Mouse (Mus musculus) layer of hippocampus, postnatal 25 days (tissue): ENCODE results near the gene 2010003K11Rik. TPM values are rescaled to one million over a fixed set of nuclear protein-coding genes. Genes with fewer than 3 reads are reported as not detected.

ENCODE experiments used
- DNase-seq, 2 experiments: peaks; one replicate each; pipeline ENCODE4 v3.0.0; 2022; ENCODE audit warnings: mixed read lengths in 2 of 2, low spot score in 1 of 2; ENCODE audit errors: extremely low spot score in 1 of 2
- total RNA-seq, 2 experiments: library from RNA; stranded (reverse); gene quantifications; 2 replicates each; pipeline ENCODE4 v1.2.3; 2021

2010003K11Rik gene
- total RNA-seq, 2 experiments from 2014 or later, result not detected

DNA sequence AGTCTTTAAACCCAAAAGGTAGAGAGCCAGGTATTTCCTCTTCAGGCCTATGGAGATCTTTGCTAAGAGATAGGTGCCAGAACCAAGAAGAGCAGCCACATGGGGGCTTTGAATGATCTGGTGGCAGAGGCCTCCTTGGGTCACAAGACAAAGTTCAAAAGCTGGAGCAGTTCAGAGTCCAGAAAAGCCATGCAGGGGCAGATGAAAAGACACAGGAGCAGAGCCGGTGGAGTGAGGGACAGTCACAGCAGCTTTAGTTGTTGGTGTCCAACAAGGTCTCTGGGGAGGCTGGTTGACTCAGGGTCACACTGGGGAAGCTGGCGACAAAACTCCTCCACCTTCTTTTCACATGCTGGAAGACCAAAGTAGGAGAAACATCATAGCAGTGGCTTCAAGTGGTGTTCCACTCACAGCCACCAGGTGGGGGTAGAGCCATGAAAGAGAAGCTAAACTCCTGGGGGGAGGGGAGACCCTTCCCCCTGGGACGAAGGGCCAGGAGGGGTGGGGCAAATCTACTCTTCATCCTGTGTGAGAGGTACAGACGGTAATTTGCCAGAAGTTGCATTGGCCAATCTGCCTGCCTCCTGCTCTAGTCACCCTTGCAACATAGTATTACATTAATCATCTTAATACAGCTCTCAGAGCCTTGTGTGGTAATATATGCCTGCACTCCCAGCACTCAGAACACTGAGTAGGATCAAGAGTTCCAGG, 965 bp downstream of the 2010003K11Rik start:
- DNase-seq, result peak; percentile 73 to 85

DNA sequence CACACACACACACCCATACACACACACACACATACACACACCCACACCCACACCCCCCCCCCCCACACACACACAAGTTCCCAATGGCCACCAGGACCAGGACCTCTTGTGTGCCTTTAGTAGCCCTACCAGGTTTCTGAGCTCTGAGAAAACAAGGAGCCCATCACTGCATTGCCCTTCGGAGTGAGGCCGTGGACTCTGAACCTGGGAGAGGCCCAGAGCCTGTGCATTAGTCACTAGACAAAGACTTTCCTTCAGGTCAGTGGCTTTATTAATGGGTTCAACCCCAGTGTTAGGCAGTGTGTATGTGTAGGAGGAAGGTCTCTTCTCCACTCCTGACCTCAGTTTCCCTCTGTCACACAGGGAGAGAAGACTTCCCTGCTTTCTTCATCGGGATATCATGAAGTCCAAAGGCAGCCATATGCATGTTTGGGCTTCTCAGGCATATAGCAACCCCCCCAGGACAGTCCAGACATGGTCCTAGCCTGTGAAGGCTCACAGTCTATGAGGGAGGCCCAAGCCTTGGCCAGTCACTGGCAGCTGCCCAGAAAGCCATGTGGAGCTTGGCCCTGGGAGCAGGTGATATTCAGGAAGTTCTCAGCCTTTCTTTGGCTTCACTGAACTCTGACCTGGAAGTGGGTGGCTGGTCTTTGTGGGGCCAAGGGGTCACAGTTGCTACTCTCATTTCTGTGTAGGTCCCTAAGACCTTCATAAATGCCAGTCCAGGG, 1.7 kb downstream of the 2010003K11Rik start:
- DNase-seq, result no peak

DNA sequence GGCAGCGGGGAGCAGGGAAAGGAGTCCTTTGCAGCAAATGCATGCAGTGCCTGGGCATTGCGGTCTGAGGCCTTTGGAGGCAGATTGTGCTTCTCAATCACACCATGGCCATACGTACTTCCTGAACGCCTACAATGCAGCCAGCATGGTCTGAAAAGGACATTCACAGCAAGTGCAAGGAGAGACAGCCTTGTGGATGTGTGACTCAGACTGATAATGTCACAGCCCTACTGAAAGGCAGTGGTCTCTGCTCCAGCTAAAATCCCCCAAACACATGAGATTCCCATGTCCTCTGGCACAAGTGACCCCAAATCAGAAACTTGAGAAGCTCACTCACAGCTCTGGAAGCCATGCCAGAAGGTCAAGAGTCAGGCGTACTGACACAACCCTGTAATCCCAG, 2.6 kb downstream of the 2010003K11Rik start:
- no peak for DNase-seq

DNA sequence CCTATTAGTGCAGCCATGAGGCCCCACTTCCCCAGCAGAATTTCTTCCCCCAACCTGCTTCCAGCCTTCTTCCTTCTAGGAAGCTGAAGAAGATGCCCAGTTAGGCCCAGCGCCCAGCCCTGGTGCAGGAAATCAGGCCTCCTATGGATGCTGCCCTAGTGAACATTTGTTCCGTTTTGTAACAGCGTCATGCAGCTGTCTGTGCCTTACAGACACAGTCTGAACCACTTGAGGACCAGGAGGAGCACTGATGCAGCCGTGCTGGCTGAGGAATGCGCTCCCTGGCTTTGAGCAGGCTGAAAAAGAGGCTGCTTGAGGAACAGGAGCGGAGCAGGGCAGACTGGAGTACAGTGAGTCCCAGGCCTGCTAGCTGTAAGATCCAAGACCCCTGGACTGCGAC, 3.7 kb downstream of the 2010003K11Rik start:
- no peak for DNase-seq

DNA sequence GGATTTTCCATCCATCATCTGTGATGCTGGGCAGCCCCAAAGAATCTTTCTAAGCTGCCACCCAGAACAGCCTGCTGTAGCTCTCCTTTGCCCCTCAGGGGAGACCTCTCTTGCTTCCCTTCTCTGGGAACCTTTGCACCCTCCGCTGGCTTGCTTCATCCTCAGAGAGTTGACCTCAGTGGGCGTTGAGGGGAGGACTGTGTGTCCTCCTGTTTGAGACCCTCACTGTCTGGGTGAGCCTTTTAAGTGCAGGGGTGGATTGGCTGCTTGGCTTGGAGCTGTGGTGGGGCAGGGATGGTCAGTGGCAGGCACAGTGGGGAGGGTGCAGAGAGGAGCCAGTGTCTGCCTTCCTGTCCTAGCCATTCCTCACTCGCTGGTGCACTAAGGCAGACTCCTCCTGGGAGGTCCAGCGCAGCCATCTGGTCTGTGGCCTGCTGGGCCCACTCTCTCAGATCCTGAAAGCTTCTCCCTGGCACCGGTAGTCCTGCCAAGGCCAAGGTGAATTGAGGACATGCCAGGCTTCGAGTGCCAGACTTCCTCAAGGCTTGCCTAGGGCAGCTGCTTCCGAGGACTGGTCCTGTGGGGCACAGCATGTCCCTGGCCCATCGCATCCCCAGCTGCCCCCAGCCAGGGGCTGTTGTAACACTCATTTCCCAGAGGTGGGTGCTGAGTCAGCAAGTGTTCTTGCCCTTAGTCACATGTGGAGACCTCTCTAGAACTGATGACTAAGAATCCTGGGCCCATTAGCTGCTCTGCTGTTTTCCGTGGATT, 5.7 kb downstream of the 2010003K11Rik start:
- no peak for DNase-seq

DNA sequence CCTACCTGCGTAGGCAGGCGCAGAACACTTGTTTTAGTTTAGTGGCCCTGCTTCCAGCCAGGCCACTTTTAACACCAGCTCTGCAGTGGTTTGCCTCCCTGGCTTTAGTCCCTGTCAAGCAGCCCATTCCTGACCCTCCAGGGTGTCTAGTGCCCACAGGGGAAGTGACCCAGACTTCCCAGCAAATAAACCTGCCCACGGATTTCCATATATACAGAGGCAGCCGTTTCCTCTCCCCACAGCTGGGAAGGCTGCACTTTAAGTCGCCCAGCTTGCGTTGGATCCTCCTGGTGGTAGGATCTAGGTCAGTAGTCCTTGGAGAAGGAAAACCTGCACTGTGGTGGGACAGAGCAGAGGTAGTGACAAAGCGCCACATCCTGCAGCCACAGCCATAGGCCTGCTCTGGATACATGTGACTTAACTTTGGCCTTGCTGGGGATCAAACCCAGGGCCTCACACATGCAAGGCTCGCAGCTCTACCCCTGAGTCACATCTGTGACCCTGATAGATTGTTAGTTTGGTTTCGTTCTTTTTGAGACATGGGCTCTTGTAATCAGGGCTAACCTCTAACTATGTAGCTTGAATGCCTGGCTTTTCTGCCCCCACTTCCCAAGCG, 7.2 kb downstream of the 2010003K11Rik start:
- DNase-seq, result no peak

DNA sequence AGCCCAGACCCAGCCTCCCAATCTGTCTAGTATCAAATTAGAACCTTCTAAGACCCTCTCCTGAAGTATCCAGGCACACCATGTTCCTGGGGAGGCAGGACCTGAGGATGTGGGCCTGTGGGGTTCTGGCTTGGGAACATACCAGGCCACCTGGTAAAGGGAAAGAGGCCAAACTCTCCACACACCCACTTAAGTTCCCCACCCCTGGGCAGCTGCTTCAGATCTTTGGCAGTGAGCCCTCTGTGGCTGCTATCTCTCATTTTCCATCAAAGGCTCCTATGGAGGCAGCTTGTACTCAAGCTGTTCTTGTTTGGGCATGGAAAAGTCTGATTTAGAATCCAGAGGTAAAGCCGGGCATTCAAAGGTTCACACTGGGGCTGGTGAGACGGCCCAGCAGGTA, 10.5 kb downstream of the 2010003K11Rik start:
- DNase-seq, result no peak

DNA sequence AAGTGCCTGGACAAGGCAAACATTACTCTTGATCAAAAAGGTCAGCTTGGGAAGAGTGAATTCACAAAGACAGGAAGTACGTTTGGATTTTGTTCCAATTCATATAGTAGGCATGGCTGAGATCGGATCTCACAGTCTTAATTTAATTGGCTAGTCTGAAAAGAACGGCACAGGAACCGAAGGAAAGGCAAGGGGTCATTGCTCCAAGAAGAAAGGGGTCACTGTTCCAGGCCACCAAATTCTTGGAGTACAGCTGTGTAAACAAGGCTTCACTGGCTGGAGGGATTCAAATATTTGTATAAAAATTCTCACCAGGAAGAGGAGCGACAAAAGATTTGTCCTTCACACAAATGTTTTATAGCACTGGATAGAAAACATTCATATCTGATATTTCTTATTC, 13.4 kb downstream of the 2010003K11Rik start:
- no peak for DNase-seq

DNA sequence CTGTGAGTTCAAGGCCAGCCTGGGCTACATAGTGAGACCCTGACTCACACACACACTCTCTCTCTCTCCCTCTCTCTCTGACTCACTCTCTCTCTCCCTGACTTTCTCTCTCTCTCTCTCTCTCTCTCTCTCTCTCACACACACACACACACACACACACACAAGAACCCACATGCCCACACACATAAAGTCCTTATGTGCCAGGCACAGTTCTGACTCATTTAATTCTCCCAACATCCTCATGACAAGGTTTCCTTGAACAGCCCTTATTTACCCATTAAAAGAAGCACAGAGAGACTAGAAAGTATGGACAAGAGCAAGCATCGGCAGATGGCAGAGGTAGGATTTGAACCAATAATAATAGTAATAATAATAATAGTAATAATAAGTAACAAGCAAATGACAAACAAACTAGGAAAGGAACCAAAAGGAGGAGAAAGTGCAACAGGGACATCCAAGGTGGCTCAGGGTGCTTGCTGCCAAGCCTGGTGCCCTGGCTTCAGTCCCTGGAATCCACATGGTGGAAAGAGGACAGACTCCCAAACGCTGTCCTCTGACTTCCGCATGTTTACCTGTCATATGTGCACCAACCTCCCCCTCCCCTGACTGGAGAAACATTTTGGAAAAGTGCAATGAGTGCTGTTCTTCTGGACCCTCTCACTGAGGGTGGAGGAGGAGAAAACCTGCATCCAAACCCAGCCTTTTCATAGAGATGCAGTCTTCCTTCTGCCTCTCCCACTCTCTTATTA, 16.1 kb downstream of the 2010003K11Rik start:
- DNase-seq, result no peak

DNA sequence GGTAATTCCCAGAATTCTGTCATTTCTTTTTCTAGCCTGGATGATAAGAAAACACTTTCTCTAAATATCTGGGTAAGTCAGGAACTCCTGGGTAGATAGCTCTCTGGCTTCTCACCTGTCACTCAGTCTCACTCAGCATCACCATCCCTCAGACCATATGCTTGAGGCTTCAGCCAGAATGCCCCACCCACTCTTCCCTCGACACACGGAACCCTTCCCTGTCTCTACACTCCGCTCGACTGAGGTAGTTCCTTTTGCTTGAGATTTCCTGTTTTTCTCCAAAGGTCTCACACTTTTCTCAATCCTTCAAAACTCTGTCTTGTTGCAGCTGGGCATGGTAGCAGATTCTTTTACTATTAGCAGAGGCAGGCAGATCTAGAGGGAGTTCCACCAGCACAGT, 17.1 kb downstream of the 2010003K11Rik start:
- no peak for DNase-seq

DNA sequence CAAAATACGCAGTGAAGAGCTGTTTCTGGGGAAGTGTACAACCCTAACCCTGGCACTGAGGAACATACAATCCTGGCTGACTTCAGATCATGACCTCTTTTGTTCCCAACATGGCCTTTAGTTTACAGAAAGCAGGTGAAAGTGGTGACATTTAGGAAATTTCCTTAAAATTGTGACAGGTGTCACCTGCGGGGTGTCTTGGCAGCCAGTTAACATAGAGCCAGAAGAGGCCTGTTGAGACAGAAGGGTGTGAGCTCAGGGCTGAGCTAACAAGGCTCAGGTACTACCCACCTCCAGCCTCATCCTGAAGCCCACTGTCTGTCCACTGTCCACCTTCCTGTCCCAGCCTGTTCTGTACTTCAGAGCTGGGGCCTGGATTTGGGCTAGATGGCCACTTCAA, 18.3 kb downstream of the 2010003K11Rik start:
- DNase-seq, result no peak

DNA sequence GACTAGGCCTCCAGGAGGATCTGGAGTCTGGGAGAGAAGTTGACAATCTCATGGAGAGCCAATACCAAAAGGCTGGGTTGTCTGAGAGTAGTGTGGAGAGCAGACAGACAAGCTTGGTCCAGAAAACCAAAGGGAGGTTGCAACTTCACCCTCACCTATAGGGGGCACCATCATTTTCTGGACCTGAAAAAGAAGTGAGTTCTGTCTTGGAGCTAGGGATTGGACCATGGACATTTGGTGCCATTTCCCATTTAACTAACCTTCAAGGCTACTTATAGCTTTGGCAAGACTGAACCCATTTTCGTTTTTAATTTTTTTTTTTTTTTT, 20.2 kb downstream of the 2010003K11Rik start:
- no peak for DNase-seq

DNA sequence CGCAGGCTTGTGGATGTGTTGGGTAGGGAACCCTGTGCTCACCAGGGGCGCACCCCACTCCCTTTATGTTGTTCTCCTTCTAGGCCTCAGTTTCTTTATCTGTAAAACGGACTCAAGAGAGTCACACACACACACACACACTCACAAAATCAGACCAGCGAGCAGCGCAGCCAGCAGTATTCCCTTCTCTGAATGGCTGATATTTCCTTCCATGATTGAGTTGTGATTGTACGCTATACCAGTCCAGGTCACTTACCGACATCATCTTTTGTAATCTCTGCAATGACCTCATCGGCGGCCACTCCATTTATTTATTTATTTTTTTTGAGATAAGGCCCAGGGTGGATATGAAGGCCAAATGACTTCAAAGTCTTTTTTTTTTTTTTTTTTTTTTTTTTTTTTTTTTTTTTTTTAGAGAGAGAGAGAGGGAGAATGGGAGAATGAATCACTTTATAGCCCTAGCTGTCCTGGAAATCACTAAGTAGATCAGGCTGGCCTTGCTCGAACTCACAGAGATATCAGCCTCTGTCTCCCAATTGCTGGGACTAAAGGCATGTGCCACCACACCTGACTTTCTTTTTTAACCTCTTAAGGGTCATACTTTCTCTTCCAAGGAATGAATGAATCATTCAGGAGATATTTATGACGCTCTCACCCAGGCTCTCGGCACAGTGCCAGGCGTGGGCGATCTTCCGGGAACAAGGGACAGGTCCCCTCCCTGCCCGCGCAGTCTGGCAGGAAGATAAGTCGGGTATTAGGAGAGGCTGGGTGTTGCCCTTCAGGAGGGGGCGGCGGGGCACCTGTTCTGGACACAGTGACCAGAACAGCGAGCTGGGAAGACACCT, 20.8 kb downstream of the 2010003K11Rik start, which contains the start of gene Syt12:
Syt12 (minus strand) TSS at position 103 of the 845 bp plus-strand sequence.
- peak in 1 of 2 experiments; percentile 23 for DNase-seq

DNA sequence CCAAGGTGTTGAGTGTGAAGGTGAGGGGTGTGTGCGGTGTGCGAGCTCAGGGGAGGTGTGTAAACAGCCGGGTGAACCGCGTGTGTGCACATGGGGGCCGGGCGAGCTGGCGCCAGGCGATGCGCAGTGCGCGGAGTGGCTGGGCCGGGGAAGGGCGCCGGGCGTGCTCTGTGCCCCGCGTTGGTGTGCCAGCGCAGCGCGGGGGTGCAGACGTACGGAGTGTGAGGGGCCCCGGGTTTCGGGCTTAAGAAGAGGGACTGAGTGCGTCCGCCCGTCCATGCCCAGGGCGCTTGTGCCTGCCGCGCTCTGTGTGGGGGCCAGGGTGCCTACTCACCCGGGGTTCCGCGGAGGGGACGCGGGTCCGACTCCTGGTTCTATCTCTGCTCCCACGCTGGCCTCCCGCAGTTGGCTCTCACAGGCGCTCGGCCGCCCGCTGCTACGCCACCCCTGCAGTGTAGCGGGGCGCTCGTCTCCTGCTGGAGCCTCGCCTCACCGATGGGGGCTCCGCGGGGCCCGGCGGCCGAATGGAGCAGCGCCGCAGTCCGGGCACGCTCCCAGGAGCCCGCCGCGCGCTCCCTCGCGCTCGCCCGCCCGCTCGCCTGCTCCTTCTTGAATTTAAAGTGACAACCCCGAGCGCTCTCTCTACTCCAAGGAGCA, 21.7 kb downstream of the 2010003K11Rik start:
- peak; percentile 48 to 59 for DNase-seq

DNA sequence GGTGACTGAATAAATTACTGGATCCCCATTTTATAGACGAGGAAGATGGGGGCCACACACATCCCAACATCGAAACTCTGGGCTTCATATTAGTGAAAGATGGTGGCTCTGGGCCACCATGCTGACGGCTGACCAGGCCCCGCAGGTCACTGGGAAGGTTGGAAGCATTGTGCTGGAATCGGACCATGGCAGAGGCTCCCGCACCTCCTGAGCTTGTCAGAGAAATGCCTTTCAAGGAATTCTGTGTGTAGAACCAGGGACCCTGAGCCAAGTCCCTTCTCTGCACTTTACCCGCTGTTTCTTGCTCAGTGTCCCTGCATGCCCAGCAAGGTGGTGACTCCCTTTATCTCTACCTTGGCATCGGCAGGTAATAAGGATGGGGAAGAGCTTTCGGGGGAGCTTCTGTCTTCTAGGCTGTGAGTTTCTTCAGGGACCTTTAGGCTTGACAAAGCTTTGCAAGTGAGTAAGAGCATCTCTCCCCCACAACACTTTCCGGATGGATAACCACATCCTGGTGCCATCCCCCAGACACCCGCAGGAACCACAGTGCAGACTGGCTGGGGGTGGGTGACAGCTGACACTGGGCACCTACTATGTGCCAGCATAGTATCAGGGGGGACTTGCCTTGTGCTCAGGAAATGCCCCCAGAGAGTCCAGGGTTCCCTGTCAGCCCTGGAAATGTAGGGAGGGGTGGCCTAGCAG, 23.0 kb downstream of the 2010003K11Rik start:
- DNase-seq, result no peak

DNA sequence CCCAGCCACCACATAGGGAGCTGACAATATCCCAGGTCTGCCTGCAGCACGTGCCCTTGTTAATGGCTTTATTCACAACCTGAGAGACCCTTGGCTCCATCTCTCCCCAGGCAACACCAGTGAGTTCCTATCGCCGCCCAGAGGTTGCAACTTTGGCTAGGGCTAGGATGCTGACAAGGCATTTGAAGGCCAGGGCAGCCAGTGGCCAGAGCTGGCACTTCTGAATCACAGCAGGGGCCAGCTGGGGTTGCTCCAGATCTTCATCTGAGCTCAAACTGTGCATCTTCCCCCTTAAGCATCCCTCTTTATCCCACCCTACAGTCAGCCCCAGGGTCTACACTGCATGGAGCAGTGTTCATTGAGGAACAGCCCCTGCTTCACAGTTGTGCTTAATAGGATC, 23.6 kb downstream of the 2010003K11Rik start:
- DNase-seq, result no peak

DNA sequence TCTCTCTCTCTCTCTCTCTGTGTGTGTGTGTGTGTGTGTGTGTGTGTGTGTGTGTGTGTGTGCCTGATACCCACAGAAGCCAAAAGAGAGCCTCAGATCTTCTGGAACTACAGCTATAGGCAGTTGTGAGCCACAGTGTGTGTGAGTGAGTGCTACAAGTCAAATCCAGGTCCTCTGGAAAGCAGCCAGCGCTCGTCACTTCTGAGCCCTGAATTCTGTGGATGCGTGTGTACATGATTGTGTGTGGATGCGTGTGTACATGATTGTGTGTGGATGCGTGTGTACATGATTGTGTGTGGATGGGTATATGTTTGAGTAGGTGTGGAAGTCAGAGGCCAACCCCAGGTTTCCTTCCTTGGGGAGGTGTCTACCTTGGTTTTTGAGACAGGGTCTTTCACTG, 24.8 kb downstream of the 2010003K11Rik start:
- no peak for DNase-seq

DNA sequence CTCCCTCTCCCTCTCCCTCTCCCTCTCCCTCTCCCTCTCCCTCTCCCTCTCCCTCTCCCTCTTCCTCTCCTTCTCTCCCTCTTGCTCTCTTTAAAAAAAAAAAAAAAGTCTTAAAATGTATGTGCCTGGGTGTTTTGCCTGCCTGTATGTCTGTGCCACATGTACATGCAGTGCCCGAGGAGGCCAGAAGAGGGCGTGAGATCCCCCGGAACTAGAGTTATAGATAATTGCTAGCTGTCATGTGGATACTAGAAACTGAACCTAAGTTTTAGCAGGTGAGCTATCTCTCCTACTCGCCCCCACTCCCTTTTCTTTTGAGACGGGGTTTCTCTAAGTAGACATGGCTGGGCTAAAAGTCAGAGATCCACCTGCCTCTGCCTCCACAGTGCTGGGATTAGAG, 30.0 kb downstream of the 2010003K11Rik start:
- DNase-seq, result peak in 1 of 2 experiments; percentile 31
